Mouse (Mus musculus) heart, embryonic 14.5 days (tissue): ENCODE measurements around the gene Ern1. TPM values are rescaled to one million over a fixed set of nuclear protein-coding genes. Genes with fewer than 3 reads are reported as not detected.

ENCODE experiments used
- ATAC-seq: fragments of 200-750 bp; cut with Nextera tagmentation; 2 replicates; pipeline ENCODE4 v1.8.0; 2017; ENCODE audit warnings: low read depth, moderate TSS enrichment; ENCODE audit not compliant: insufficient number of reproducible peaks, insufficient read depth, low FRiP score
- H3K27ac ChIP-seq, 2 experiments: fragments of 200-500 bp in 1 of 2; fragments of 300-500 bp in 1 of 2; sonication (generic) in 1 of 2; replicated peaks in 1 of 2; 2 replicates each; pipeline ENCODE4 v1.5.1; 2012 to 2014; ENCODE audit warnings: low read depth in 2 of 2, low read length in 2 of 2, control low read depth in 1 of 2, mild to moderate bottlenecking in 1 of 2, mixed read lengths in 1 of 2; ENCODE audit not compliant: control insufficient read depth in 1 of 2, insufficient read depth in 1 of 2
- H3K27me3 ChIP-seq: fragments of 300-500 bp; sonication (generic); 2 replicates; pipeline ENCODE4 v1.6.1; 2014; ENCODE audit warnings: mild to moderate bottlenecking, low read length, control low read depth; ENCODE audit not compliant: control insufficient read depth, insufficient read depth
- H3K36me3 ChIP-seq: fragments of 300-500 bp; sonication (generic); 2 replicates; pipeline ENCODE4 v1.6.1; 2014; ENCODE audit warnings: mild to moderate bottlenecking, control low read depth, low read length, mixed read lengths; ENCODE audit not compliant: control insufficient read depth, insufficient read depth
- H3K4me1 ChIP-seq, 2 experiments: fragments of 200-500 bp in 1 of 2; fragments of 300-500 bp in 1 of 2; sonication (generic) in 1 of 2; 2 replicates each; pipeline ENCODE4 v1.6.1; 2012 to 2014; ENCODE audit warnings: low read length in 2 of 2, control low read depth in 1 of 2, mixed read lengths in 1 of 2; ENCODE audit not compliant: control insufficient read depth in 2 of 2, insufficient read depth in 2 of 2
- H3K4me2 ChIP-seq: fragments of 300-500 bp; sonication (generic); 2 replicates; pipeline ENCODE4 v1.6.1; 2014; ENCODE audit warnings: mild to moderate bottlenecking, low read length
- H3K4me3 ChIP-seq, 2 experiments: fragments of 200-500 bp in 1 of 2; fragments of 300-500 bp in 1 of 2; sonication (generic) in 1 of 2; 2 replicates each; pipeline ENCODE4 v1.5.1; 2012 to 2014; ENCODE audit warnings: low read length in 2 of 2, mild to moderate bottlenecking in 2 of 2, control low read depth in 1 of 2, low read depth in 1 of 2, moderate library complexity in 1 of 2; ENCODE audit not compliant: control insufficient read depth in 1 of 2, insufficient read depth in 1 of 2
- H3K9ac ChIP-seq: fragments of 300-500 bp; sonication (generic); 2 replicates; pipeline ENCODE4 v1.6.1; 2014; ENCODE audit warnings: mild to moderate bottlenecking, low read length
- H3K9me3 ChIP-seq: fragments of 300-500 bp; sonication (generic); 2 replicates; pipeline ENCODE4 v1.6.1; 2016; ENCODE audit warnings: low read length, control low read depth; ENCODE audit not compliant: control insufficient read depth
- WGBS: fragments of 180-500 bp; shearing (Covaris S2); extraction: QIAGEN DNeasy Blood & Tissue Kit; methylation state at CpG from one replicate; pipeline ENCODE4 v1.1.7; 2014; 5-methylcytosine and 5-hydroxymethylcytosine counted together
- polyA plus RNA-seq: library from polyadenylated mRNA; unstranded; fragments of >200 nt; fragmentation: Nextera tagmentation; extraction: Ambion mirVana; gene quantifications from 2 replicates; pipeline ENCODE4 v1.2.1, GENCODE M21; 2014

The Ern1 gene
- polyA plus RNA-seq, 1 experiment from 2014 or later = 4.8 TPM

- Histone ChIP-seq H3K9me3 (no peaks in the 10 kb centered on the region), H3K9ac (no peak overlapping the region), H3K27me3 (no peaks in the 10 kb centered on the region), H3K4me1 (peaks cover 8% of the 10 kb centered on the region in 2 experiments), H3K27ac (0 out of 4 replicates have a peak overlapping the region, but pooled peaks of 1 of the 2 experiments have one; percentile 24), H3K36me3 (no peaks in the 10 kb centered on the region), H3K4me2 (no peak overlapping the region), H3K4me3 (no peak overlapping the region)
- no peak for ATAC-seq
- WGBS = 45% methylated on average over 19 of the region's 19 CpGs
These were observed 132.1 kb downstream of the Ern1 start for GRCm38 (mm10) chr11:106355382-106356128.

DNA sequence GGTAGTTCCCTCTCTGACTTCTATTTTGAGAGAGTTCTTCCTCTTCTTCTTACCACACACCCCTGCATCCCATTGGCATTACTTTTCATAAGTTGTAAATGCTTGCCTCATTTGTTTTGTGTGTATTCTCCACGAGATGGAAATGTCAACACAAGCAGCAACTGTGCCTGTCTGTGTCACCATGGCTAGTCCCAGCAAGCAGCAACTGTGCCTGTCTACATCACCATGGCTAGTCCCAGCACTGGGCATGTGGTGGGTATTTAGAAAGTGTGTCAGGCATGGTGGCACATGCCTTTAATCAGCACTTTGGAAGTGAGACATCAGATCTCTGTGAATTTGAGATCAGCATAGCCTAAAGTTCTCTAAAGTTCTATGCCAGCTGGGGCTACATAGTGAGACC, 133.5 kb downstream of the Ern1 start:
- H3K9ac ChIP-seq = no peak overlapping the region
- no peak overlapping the region for H3K27ac ChIP-seq
- WGBS = 50% methylated on average over 1 of the region's 1 CpGs
- H3K36me3 ChIP-seq = no peaks in the 10 kb centered on the region
- no peaks in the 10 kb centered on the region for H3K9me3 ChIP-seq
- H3K4me3 ChIP-seq = no peak overlapping the region
- no peak for ATAC-seq
- peaks cover 8% of the 10 kb centered on the region in 2 experiments for H3K4me1 ChIP-seq
- no peak overlapping the region for H3K4me2 ChIP-seq
- no peaks in the 10 kb centered on the region for H3K27me3 ChIP-seq

GRCm38 (mm10) chr11:106353188-106353587, 134.5 kb downstream of the Ern1 start, which contains the start of gene Scn4a:
Scn4a (minus strand) TSS chr11:106353288.
- Histone ChIP-seq H3K27me3 (no peaks in the 10 kb centered on the region), H3K4me3 (no peak within 1 kb of the TSS), H3K27ac (no peak within 1 kb of the TSS), H3K9ac (no peak within 1 kb of the TSS), H3K4me2 (no peak within 1 kb of the TSS), H3K4me1 (peaks cover 8% of the 10 kb centered on the region in 2 experiments), H3K9me3 (no peaks in the 10 kb centered on the region), H3K36me3 (no peaks in the 10 kb centered on the region)
- 82% methylated on average over 12 of the region's 12 CpGs for WGBS
- ATAC-seq = no peak

DNA sequence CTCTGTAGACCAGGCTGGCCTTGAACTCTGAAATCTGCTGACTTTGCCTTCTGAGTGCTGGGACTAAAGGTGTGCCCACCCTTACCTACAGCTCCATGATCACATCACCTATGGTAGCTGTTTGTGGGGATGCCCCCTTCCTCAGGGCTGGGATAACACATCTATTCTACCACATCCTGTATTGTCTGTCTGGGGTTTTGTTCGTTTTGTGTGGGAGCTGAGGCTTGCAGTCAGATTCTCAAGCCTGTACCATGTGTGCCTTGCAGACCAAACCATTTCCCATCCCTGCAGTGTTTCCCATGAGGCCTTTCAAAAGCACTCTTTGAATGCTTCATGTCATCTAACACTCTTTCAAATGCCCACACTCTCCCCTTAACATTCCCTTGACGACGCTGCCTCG, 135.7 kb downstream of the Ern1 start:
- WGBS = 58% methylated on average over 4 of the region's 4 CpGs
- ATAC-seq = no peak
- Histone ChIP-seq H3K27ac (no peak overlapping the region), H3K27me3 (no peaks in the 10 kb centered on the region), H3K36me3 (no peaks in the 10 kb centered on the region), H3K4me1 (peaks cover 8% of the 10 kb centered on the region in 2 experiments), H3K9me3 (no peaks in the 10 kb centered on the region), H3K4me3 (no peak overlapping the region), H3K9ac (no peak overlapping the region), H3K4me2 (no peak overlapping the region)

DNA sequence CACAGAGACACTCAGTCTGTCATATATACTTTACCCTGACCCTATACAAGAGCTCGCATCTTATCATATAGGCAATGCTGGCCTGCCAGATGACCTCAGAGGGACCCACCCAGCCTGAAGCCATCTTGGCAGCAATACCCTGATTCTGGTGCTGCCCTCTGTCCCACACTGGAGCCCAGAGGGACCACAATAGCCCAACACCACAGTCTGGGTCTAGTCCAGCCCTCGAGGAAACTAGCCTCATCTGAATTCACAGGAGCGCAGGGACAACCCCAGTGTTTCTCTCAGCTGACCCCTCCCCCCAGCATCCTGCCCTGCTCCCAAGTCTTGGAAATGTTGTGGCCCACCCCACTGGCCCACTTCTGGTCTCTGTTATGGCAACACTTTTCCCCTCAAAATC, 136.4 kb downstream of the Ern1 start:
- Histone ChIP-seq H3K27ac (no peak overlapping the region), H3K4me3 (no peak overlapping the region), H3K27me3 (no peaks in the 10 kb centered on the region), H3K36me3 (no peaks in the 10 kb centered on the region), H3K9ac (no peak overlapping the region), H3K4me1 (peaks cover 8% of the 10 kb centered on the region in 2 experiments), H3K4me2 (no peak overlapping the region), H3K9me3 (no peaks in the 10 kb centered on the region)
- 53% methylated on average over 3 of the region's 3 CpGs for WGBS
- ATAC-seq = no peak

DNA sequence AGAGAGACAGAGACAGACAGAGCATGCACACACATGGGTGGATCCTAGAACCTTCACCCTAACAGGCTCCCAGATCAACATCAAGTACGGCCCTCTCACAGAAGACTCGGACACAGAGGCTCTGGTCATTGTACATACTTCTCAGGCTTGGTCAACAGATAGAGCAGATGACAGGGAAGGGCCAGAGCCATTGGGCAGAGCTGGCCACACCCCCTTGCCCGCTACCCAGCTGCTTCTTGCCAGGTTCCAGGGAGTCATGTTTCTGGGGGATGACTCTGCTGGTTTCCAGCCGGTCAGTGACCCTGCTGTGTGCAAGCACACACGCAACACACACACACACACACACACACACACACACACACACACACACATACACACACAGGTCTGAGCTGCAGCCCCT, 136.8 kb downstream of the Ern1 start:
- Histone ChIP-seq H3K4me3 (no peak overlapping the region), H3K27ac (no peak overlapping the region), H3K27me3 (no peaks in the 10 kb centered on the region), H3K4me1 (peaks cover 7% of the 10 kb centered on the region in 2 experiments), H3K9ac (no peak overlapping the region), H3K36me3 (no peaks in the 10 kb centered on the region), H3K9me3 (no peaks in the 10 kb centered on the region), H3K4me2 (no peak overlapping the region)
- 53% methylated on average over 5 of the region's 5 CpGs for WGBS
- ATAC-seq = no peak

DNA sequence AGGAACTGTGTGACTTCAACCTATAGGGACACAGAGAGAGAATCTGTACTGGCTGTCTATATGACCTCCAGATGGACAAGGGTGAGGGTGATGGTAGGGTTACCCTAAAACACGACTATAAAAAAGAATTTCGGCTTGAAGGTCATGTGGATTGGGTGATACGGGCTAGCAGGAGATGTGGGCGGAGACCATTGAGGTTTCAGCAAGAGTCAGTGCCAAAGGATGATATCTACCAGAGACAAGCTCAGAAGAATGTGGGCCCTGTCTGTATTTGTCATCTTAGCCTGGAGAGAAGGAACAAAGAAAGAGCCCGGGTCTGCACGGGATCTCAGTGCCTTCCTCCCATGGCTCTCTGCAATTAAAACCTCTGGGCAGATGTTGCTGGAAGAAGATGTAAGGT, 137.9 kb downstream of the Ern1 start:
- Histone ChIP-seq H3K9me3 (no peaks in the 10 kb centered on the region), H3K9ac (no peak overlapping the region), H3K36me3 (no peaks in the 10 kb centered on the region), H3K4me1 (peaks cover 0 to 2% of the 10 kb centered on the region in 2 experiments; a peak in 1 of 4 replicates), H3K4me3 (no peak overlapping the region), H3K27ac (no peak overlapping the region), H3K4me2 (no peak overlapping the region), H3K27me3 (no peaks in the 10 kb centered on the region)
- ATAC-seq = no peak
- 68% methylated on average over 6 of the region's 6 CpGs for WGBS

GRCm38 (mm10) chr11:106344910-106345309, 142.7 kb downstream of the Ern1 start:
- Histone ChIP-seq H3K27me3 (no peaks in the 10 kb centered on the region), H3K9ac (no peak overlapping the region), H3K4me3 (no peak overlapping the region), H3K4me1 (peaks cover 4 to 9% of the 10 kb centered on the region in 2 experiments; a peak in 3 of 4 replicates), H3K9me3 (no peaks in the 10 kb centered on the region), H3K36me3 (no peaks in the 10 kb centered on the region), H3K27ac (no peak overlapping the region), H3K4me2 (no peak overlapping the region)
- WGBS = 41% methylated on average over 6 of the region's 6 CpGs
- no peak for ATAC-seq
